Mouse (Mus musculus): ENCODE results near the gene Itgav. TPM values are rescaled to one million over a fixed set of nuclear protein-coding genes. Genes with fewer than 3 reads are reported as not detected.
"Not testable (repeated sequence)": the region's sequence is repeated elsewhere in the genome, so short reads cannot be mapped to it uniquely, and the experiment has no call there.

The Itgav gene
- polyA plus RNA-seq, 1 experiment from 2014 or later = 24.5 TPM

GRCm38 (mm10) chr2:83692651-83693545, 31.3 kb upstream of the Itgav start:
- ATAC-seq = no peak
- Histone ChIP-seq H3K9me3 (replicated peaks) (no peaks in the 10 kb centered on the region), H3K4me1 (no peaks in the 10 kb centered on the region), H3K36me3 (no peaks in the 10 kb centered on the region), H3K9ac (no peak overlapping the region), H3K27me3 (replicated peaks) (no peaks in the 10 kb centered on the region), H3K27ac (no peak overlapping the region), H3K4me2 (no peak overlapping the region), H3K4me3 (no peak overlapping the region)
- WGBS (ENCODE audit: insufficient replicate concordance) = 46% methylated on average over 10 of the region's 10 CpGs

- Histone ChIP-seq H3K4me3 (no peak overlapping the region), H3K9ac (no peak overlapping the region), H3K27ac (no peak overlapping the region), H3K4me2 (no peak overlapping the region), H3K36me3 (no peaks in the 10 kb centered on the region), H3K4me1 (no peaks in the 10 kb centered on the region), H3K9me3 (replicated peaks) (no peaks in the 10 kb centered on the region), H3K27me3 (replicated peaks) (no peaks in the 10 kb centered on the region)
- WGBS (ENCODE audit: insufficient replicate concordance) = 70% methylated on average over 7 of the region's 7 CpGs
- ATAC-seq = no peak
These were observed 30.1 kb upstream of the Itgav start for GRCm38 (mm10) chr2:83694061-83694460.

GRCm38 (mm10) chr2:83695345-83696247, 28.6 kb upstream of the Itgav start:
- no peak overlapping the region for H3K27ac ChIP-seq
- H3K4me3 ChIP-seq = no peak overlapping the region
- no peak overlapping the region for H3K9ac ChIP-seq
- H3K36me3 ChIP-seq = no peaks in the 10 kb centered on the region
- 49% methylated on average over 11 of the region's 11 CpGs for WGBS (ENCODE audit: insufficient replicate concordance)
- H3K4me2 ChIP-seq = no peak overlapping the region
- H3K27me3 ChIP-seq (replicated peaks) = no peaks in the 10 kb centered on the region
- H3K4me1 ChIP-seq = no peaks in the 10 kb centered on the region
- no peak for ATAC-seq
- H3K9me3 ChIP-seq (replicated peaks) = no peaks in the 10 kb centered on the region

- Histone ChIP-seq H3K4me3 (no peak overlapping the region), H3K9ac (no peak overlapping the region), H3K27ac (no peak overlapping the region), H3K36me3 (no peaks in the 10 kb centered on the region), H3K4me2 (no peak overlapping the region), H3K9me3 (replicated peaks) (no peaks in the 10 kb centered on the region), H3K4me1 (no peaks in the 10 kb centered on the region), H3K27me3 (replicated peaks) (no peaks in the 10 kb centered on the region)
- WGBS (ENCODE audit: insufficient replicate concordance) = 21% methylated on average over 1 of the region's 1 CpGs
- no peak for ATAC-seq
These were observed 25.7 kb upstream of the Itgav start for GRCm38 (mm10) chr2:83698484-83698883.

- WGBS (ENCODE audit: insufficient replicate concordance) = 32% methylated on average over 1 of the region's 1 CpGs
- ATAC-seq = 0 out of 2 replicates have a peak, but pooled peaks have one; percentile 42
- H3K4me1 ChIP-seq = no peaks in the 10 kb centered on the region
These were observed 24.9 kb upstream of the Itgav start for GRCm38 (mm10) chr2:83699324-83699723.

GRCm38 (mm10) chr2:83700667-83701066, 23.5 kb upstream of the Itgav start:
- Histone ChIP-seq H3K4me1 (peaks cover 4% of the 10 kb centered on the region; the same call in 1 of the 2 replicates), H3K4me3 (no peak overlapping the region), H3K36me3 (no peaks in the 10 kb centered on the region), H3K27ac (no peak overlapping the region), H3K27me3 (replicated peaks) (no peaks in the 10 kb centered on the region), H3K9me3 (replicated peaks) (no peaks in the 10 kb centered on the region), H3K9ac (no peak overlapping the region), H3K4me2 (no peak overlapping the region)
- WGBS (ENCODE audit: insufficient replicate concordance) = 64% methylated on average over 4 of the region's 4 CpGs
- no peak for ATAC-seq

More at GRCm38 (mm10) chr2:83699324-83699723, 24.9 kb upstream of the Itgav start:
- Histone ChIP-seq H3K9ac (no peak overlapping the region), H3K9me3 (replicated peaks) (no peaks in the 10 kb centered on the region), H3K27ac (no peak overlapping the region), H3K27me3 (replicated peaks) (no peaks in the 10 kb centered on the region), H3K36me3 (no peaks in the 10 kb centered on the region), H3K4me2 (no peak overlapping the region), H3K4me3 (no peak overlapping the region)

GRCm38 (mm10) chr2:83702411-83702810, 21.8 kb upstream of the Itgav start:
- H3K9ac ChIP-seq = no peak overlapping the region
- H3K27me3 ChIP-seq (replicated peaks) = no peaks in the 10 kb centered on the region
- H3K9me3 ChIP-seq (replicated peaks) = no peaks in the 10 kb centered on the region
- ATAC-seq = no peak
- H3K27ac ChIP-seq = no peak overlapping the region
- no peak overlapping the region for H3K4me2 ChIP-seq
- no peaks in the 10 kb centered on the region for H3K36me3 ChIP-seq
- WGBS (ENCODE audit: insufficient replicate concordance) = 74% methylated on average over 7 of the region's 7 CpGs
- H3K4me3 ChIP-seq = no peak overlapping the region
- peaks cover 12% of the 10 kb centered on the region; the same call in 1 of the 2 replicates for H3K4me1 ChIP-seq

- Histone ChIP-seq H3K9ac (no peak overlapping the region), H3K27ac (no peak overlapping the region), H3K36me3 (no peaks in the 10 kb centered on the region), H3K4me3 (no peak overlapping the region), H3K9me3 (replicated peaks) (no peaks in the 10 kb centered on the region), H3K4me1 (peaks cover 12% of the 10 kb centered on the region; the same call in 1 of the 2 replicates), H3K27me3 (replicated peaks) (no peaks in the 10 kb centered on the region), H3K4me2 (no peak overlapping the region)
- 34% methylated on average over 9 of the region's 9 CpGs for WGBS (ENCODE audit: insufficient replicate concordance)
- no peak for ATAC-seq
These were observed 18.5 kb upstream of the Itgav start for GRCm38 (mm10) chr2:83705580-83706158.

- 57% methylated on average over 11 of the region's 11 CpGs for WGBS (ENCODE audit: insufficient replicate concordance)
- no peaks in the 10 kb centered on the region for H3K36me3 ChIP-seq
- no peak overlapping the region for H3K4me2 ChIP-seq
- no peaks in the 10 kb centered on the region for H3K9me3 ChIP-seq (replicated peaks)
- H3K4me3 ChIP-seq = no peak overlapping the region
- no peak for ATAC-seq
- H3K27ac ChIP-seq = no peak overlapping the region
- no peak overlapping the region for H3K9ac ChIP-seq
- H3K27me3 ChIP-seq (replicated peaks) = no peaks in the 10 kb centered on the region
- H3K4me1 ChIP-seq = peaks cover 12% of the 10 kb centered on the region; the same call in 1 of the 2 replicates
These were observed 14.2 kb upstream of the Itgav start for GRCm38 (mm10) chr2:83709896-83710524.

GRCm38 (mm10) chr2:83713281-83713680, 10.9 kb upstream of the Itgav start:
- not testable (repeated sequence) for H3K4me3 ChIP-seq, H3K4me2 ChIP-seq

GRCm38 (mm10) chr2:83713946-83714345, 10.3 kb upstream of the Itgav start:
- Histone ChIP-seq H3K9me3 (replicated peaks) (no peaks in the 10 kb centered on the region), H3K27me3 (replicated peaks) (no peaks in the 10 kb centered on the region), H3K4me1 (no peaks in the 10 kb centered on the region), H3K9ac (no peak overlapping the region), H3K4me3 (no peak overlapping the region), H3K27ac (no peak overlapping the region), H3K36me3 (no peaks in the 10 kb centered on the region), H3K4me2 (no peak overlapping the region)
- WGBS (ENCODE audit: insufficient replicate concordance) = 70% methylated on average over 5 of the region's 5 CpGs
- no peak for ATAC-seq

More at GRCm38 (mm10) chr2:83713281-83713680, 10.9 kb upstream of the Itgav start:
- not testable (repeated sequence) for H3K9me3 ChIP-seq (replicated peaks); H3K4me1 ChIP-seq; H3K27me3 ChIP-seq (replicated peaks); H3K27ac ChIP-seq; ATAC-seq; H3K9ac ChIP-seq; H3K36me3 ChIP-seq
- 53% methylated on average over 7 of the region's 7 CpGs for WGBS (ENCODE audit: insufficient replicate concordance)

Measured in liver, embryonic 12.5 days (tissue).